Mouse (Mus musculus) adrenal gland, adult 2 months (tissue): ENCODE data around the gene Zfp334. TPM values are rescaled to one million over a fixed set of nuclear protein-coding genes. Genes with fewer than 3 reads are reported as not detected.

Source experiments
- DNase-seq: peaks from one replicate; pipeline ENCODE4 v3.0.0; 2021
- polyA plus RNA-seq: library from polyadenylated mRNA; depleted of rRNA; stranded (reverse); fragments of >200 nt; gene quantifications from 2 replicates; pipeline ENCODE4 v1.2.3, GENCODE M21; 2012
- total RNA-seq, 2 experiments: library from RNA; stranded (reverse); gene quantifications; 2 replicates each; pipeline ENCODE4 v1.2.3; 2021

Zfp334 gene
- total and polyA plus RNA-seq, 3 experiments: 1.3 to 5.0 (median 4.3) TPM

GRCm38 (mm10) chr2:165376001-165376400 lies 12.1 kb downstream of the Zfp334 start:
- no peak for DNase-seq

GRCm38 (mm10) chr2:165375478-165375877 lies 12.6 kb downstream of the Zfp334 start:
- no peak for DNase-seq

GRCm38 (mm10) chr2:165371066-165371465 lies 17.0 kb downstream of the Zfp334 start:
- no peak for DNase-seq

- no peak for DNase-seq
Observed at GRCm38 (mm10) chr2:165370348-165370747, 17.7 kb downstream of the Zfp334 start.

- DNase-seq: no peak
Observed at GRCm38 (mm10) chr2:165368496-165368895, 19.6 kb downstream of the Zfp334 start, which contains the start of gene Zfp663. Gene Zfp663 (minus strand): TSS chr2:165368729.

GRCm38 (mm10) chr2:165367868-165368439 lies 20.1 kb downstream of the Zfp334 start:
- DNase-seq: no peak

GRCm38 (mm10) chr2:165367047-165367520 lies 21.0 kb downstream of the Zfp334 start:
- peak; percentile 49 for DNase-seq

- peak; percentile 45 for DNase-seq
Observed at GRCm38 (mm10) chr2:165364334-165365091, 23.5 kb downstream of the Zfp334 start.

GRCm38 (mm10) chr2:165363282-165363681 lies 24.8 kb downstream of the Zfp334 start:
- no peak for DNase-seq

GRCm38 (mm10) chr2:165360861-165361260 lies 27.2 kb downstream of the Zfp334 start:
- DNase-seq: peak; percentile 36

- no peak for DNase-seq
Observed at GRCm38 (mm10) chr2:165351828-165352513, 36.1 kb downstream of the Zfp334 start.

- no peak for DNase-seq
Observed at GRCm38 (mm10) chr2:165349466-165349865, 38.6 kb downstream of the Zfp334 start.

GRCm38 (mm10) chr2:165346180-165346579 lies 41.9 kb downstream of the Zfp334 start:
- DNase-seq: no peak

GRCm38 (mm10) chr2:165337191-165337590 lies 50.9 kb downstream of the Zfp334 start:
- DNase-seq: peak; percentile 64

- DNase-seq: no peak
Observed at GRCm38 (mm10) chr2:165332610-165333210, 55.3 kb downstream of the Zfp334 start.

- no peak for DNase-seq
Observed at GRCm38 (mm10) chr2:165329703-165330102, 58.4 kb downstream of the Zfp334 start.

GRCm38 (mm10) chr2:165328746-165329145 lies 59.3 kb downstream of the Zfp334 start:
- DNase-seq: no peak

- no peak for DNase-seq
Observed at GRCm38 (mm10) chr2:165327386-165327785, 60.7 kb downstream of the Zfp334 start.

GRCm38 (mm10) chr2:165326304-165327190 lies 61.5 kb downstream of the Zfp334 start, which contains the start of gene Elmo2:
Gene Elmo2 (minus strand): TSS chr2:165326479.
- DNase-seq: peak; percentile 98

- DNase-seq: no peak
Observed at GRCm38 (mm10) chr2:165325521-165326303, 62.3 kb downstream of the Zfp334 start.
